Mouse (Mus musculus) G1E (cell line): ENCODE measurements around the gene BC034090.

Experiments used
- CTCF ChIP-seq: IDR thresholded peaks from 2 replicates; pipeline ENCODE4 v1.5.1; 2012; ENCODE audit warnings: low read depth, low read length, inconsistent platforms, mixed read lengths
- GATA1 ChIP-seq: IDR thresholded peaks from 2 replicates; pipeline ENCODE4 v1.6.1; 2012; ENCODE audit warnings: borderline replicate concordance, low read length, inconsistent platforms, mixed read lengths
- POLR2AphosphoS5 ChIP-seq: IDR thresholded peaks from 2 replicates; pipeline ENCODE4 v1.6.1; 2012; ENCODE audit warnings: low read depth, low read length, inconsistent platforms; ENCODE audit not compliant: insufficient replicate concordance
- TAL1 ChIP-seq: conservative IDR thresholded peaks from 2 replicates; pipeline ENCODE4 v1.6.1; 2012; ENCODE audit warnings: low read depth, low read length, inconsistent platforms, mixed read lengths

GRCm38 (mm10) chr1:155232786-155233185 lies 11.5 kb downstream of the BC034090 start:
- TF ChIP-seq CTCF (no peak), GATA1 (no peak), POLR2AphosphoS5 (no peak), TAL1 (no peak)
